Mouse (Mus musculus): ENCODE measurements around the gene Akr1cl. TPM values are rescaled to one million over a fixed set of nuclear protein-coding genes. Genes with fewer than 3 reads are reported as not detected.

The Akr1cl gene
- polyA plus RNA-seq, 1 experiment: not detected

GRCm38 (mm10) chr1:64975346-64975745 is 57.2 kb downstream of the Akr1cl start:
- TF ChIP-seq CTCF (IDR thresholded peaks at IDR 0.05; ENCODE audit: control insufficient read depth, insufficient read depth, low read length) (no peak), POLR2A (IDR thresholded peaks at IDR 0.05; ENCODE audit: borderline replicate concordance, control insufficient read depth, low read depth, low read length) (no peak)
- Histone ChIP-seq H3K4me1 (ENCODE audit: control insufficient read depth, insufficient read depth, low read length) (no peaks in the 10 kb centered on the region), H3K27ac (ENCODE audit: control insufficient read depth, insufficient read depth, low read depth, low read length, poor library complexity) (no peak overlapping the region), H3K4me3 (replicated peaks; ENCODE audit: control insufficient read depth, low read depth, low read length) (no peak overlapping the region)
- 83% methylated on average over 7 of the region's 7 CpGs for whole genome bisulfite sequencing

DNA sequence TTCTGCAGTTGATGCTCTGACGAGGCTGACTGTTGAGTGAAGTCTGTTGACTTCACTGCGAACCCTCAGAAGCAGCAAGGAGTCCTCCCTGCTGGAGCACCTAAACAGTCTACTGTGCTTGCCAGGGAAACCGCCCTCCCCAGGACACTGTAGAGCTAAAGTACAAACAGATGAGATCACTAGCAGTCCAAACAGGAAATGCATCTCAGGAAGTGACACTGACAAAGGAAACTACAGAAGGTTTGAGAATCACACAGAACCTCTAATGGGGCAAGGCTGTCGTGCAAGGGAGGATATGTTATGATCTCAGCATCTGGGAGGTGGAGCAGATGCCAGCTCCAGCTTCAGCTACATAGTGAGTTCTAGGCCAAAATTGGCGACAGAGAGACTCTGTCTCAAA is 61.9 kb downstream of the Akr1cl start:
- WGBS: 67% methylated on average over 5 of the region's 5 CpGs
- no peak overlapping the region for H3K4me3 ChIP-seq (replicated peaks; ENCODE audit: control insufficient read depth, low read depth, low read length)
- TF ChIP-seq POLR2A (IDR thresholded peaks at IDR 0.05; ENCODE audit: borderline replicate concordance, control insufficient read depth, low read depth, low read length): no peak
- TF ChIP-seq CTCF (IDR thresholded peaks at IDR 0.05; ENCODE audit: control insufficient read depth, insufficient read depth, low read length): no peak
- no peaks in the 10 kb centered on the region for H3K4me1 ChIP-seq (ENCODE audit: control insufficient read depth, insufficient read depth, low read length)
- no peak overlapping the region for H3K27ac ChIP-seq (ENCODE audit: control insufficient read depth, insufficient read depth, low read depth, low read length, poor library complexity)

Other genes starting within 250 kb of the Akr1cl start
- 2.3 and 4.5 TPM in 2 replicates for gene Plekhm3, start 75.9 kb downstream of the Akr1cl start, polyA plus RNA-seq (2011; ENCODE audit: insufficient read depth, insufficient read length, low replicate concordance, missing spikeins)
- not detected in 2 replicates for gene Cryge, start 18.4 kb upstream of the Akr1cl start, polyA plus RNA-seq (2011; ENCODE audit: insufficient read depth, insufficient read length, low replicate concordance, missing spikeins)
- not detected in 2 replicates for gene Crygd, start 30.7 kb upstream of the Akr1cl start, polyA plus RNA-seq (2011; ENCODE audit: insufficient read depth, insufficient read length, low replicate concordance, missing spikeins)
- gene Crygc, start 40.9 kb upstream of the Akr1cl start, polyA plus RNA-seq (2011; ENCODE audit: insufficient read depth, insufficient read length, low replicate concordance, missing spikeins): not detected in 2 replicates
- not detected in 2 replicates for gene Crygb, start 49.5 kb upstream of the Akr1cl start, polyA plus RNA-seq (2011; ENCODE audit: insufficient read depth, insufficient read length, low replicate concordance, missing spikeins)
- not detected in 2 replicates for gene Cryga, start 70.6 kb upstream of the Akr1cl start, polyA plus RNA-seq (2011; ENCODE audit: insufficient read depth, insufficient read length, low replicate concordance, missing spikeins)
- not detected in 2 replicates for gene Gm28845, start 86.8 kb upstream of the Akr1cl start, polyA plus RNA-seq (2011; ENCODE audit: insufficient read depth, insufficient read length, low replicate concordance, missing spikeins)
- 0.59 TPM in 1 of 2 replicates, not detected in the other for gene D630023F18Rik, start 90.5 kb upstream of the Akr1cl start, polyA plus RNA-seq (2011; ENCODE audit: insufficient read depth, insufficient read length, low replicate concordance, missing spikeins)
- gene Idh1, start 153.7 kb upstream of the Akr1cl start, polyA plus RNA-seq (2011; ENCODE audit: insufficient read depth, insufficient read length, low replicate concordance, missing spikeins): 18.2 and 43.7 TPM in 2 replicates
- 4.2 and 10.0 TPM in 2 replicates for gene Pikfyve, start 153.9 kb upstream of the Akr1cl start, polyA plus RNA-seq (2011; ENCODE audit: insufficient read depth, insufficient read length, low replicate concordance, missing spikeins)
- not detected in 2 replicates for gene Pth2r, start 249.3 kb upstream of the Akr1cl start, polyA plus RNA-seq (2011; ENCODE audit: insufficient read depth, insufficient read length, low replicate concordance, missing spikeins)